Mouse (Mus musculus) myocyte (in vitro differentiated cells): ENCODE results near the gene Capn12.
A peak's percentile ranks its signal among the peaks of the same experiment; 100 is the strongest.

Experiments used
- E2F4 ChIP-seq: IDR thresholded peaks from one replicate; pipeline ENCODE4 v1.6.1; 2011; ENCODE audit warnings: mild to moderate bottlenecking, control low read depth, moderate library complexity; ENCODE audit not compliant: insufficient read depth
- MAX ChIP-seq: IDR thresholded peaks from one replicate; pipeline ENCODE4 v1.6.1; 2011; ENCODE audit warnings: low read depth, mild to moderate bottlenecking, control low read depth
- MYOG ChIP-seq, 3 experiments: IDR thresholded peaks; one replicate each; pipeline ENCODE4 v1.6.1; 2011; ENCODE audit warnings: control low read depth in 2 of 3, low read depth in 2 of 3, mild to moderate bottlenecking in 2 of 3; ENCODE audit not compliant: insufficient read length in 2 of 3, control insufficient read depth in 1 of 3, insufficient read depth in 1 of 3
- POLR2A ChIP-seq: IDR thresholded peaks from one replicate; pipeline ENCODE4 v1.6.1; 2011; ENCODE audit warnings: low read depth, mild to moderate bottlenecking, control low read depth, moderate library complexity; ENCODE audit not compliant: insufficient read length
- SRF ChIP-seq: IDR thresholded peaks from one replicate; pipeline ENCODE4 v1.6.1; 2011; ENCODE audit warnings: low read depth; ENCODE audit not compliant: control insufficient read depth, insufficient read length
- USF1 ChIP-seq: IDR thresholded peaks from one replicate; pipeline ENCODE4 v1.6.1; 2011; ENCODE audit warnings: low read depth, mild to moderate bottlenecking, control low read depth, moderate library complexity

GRCm38 (mm10) chr7:28925317-28925716, 44.1 kb downstream of the Capn12 start:
- no peak for TF ChIP-seq E2F4
- no peak for TF ChIP-seq POLR2A
- no peak for TF ChIP-seq MAX
- TF ChIP-seq MYOG (IDR thresholded peaks at IDR 0.05; ENCODE audit: control insufficient read depth in 1 of 3, insufficient read depth in 1 of 3, insufficient read length in 2 of 3, low read depth in 2 of 3) = no peak
- TF ChIP-seq USF1 = no peak
- peak; percentile 76 for TF ChIP-seq SRF
